Mouse (Mus musculus) myocyte (in vitro differentiated cells): ENCODE measurements around the gene Anapc15. TPM values are rescaled to one million over a fixed set of nuclear protein-coding genes. Genes with fewer than 3 reads are reported as not detected.
"Not testable (repeated sequence)": the region's sequence is repeated elsewhere in the genome, so short reads cannot be mapped to it uniquely, and the experiment has no call there.

Experiments
- H3K27me3 ChIP-seq: one replicate; pipeline ENCODE4 v1.6.1; 2011; ENCODE audit not compliant: control insufficient read depth, insufficient read depth, insufficient read length
- H3K36me3 ChIP-seq: one replicate; pipeline ENCODE4 v1.6.1; 2011; ENCODE audit not compliant: control insufficient read depth, insufficient read depth
- H3K4me2 ChIP-seq: one replicate; pipeline ENCODE4 v1.6.1; 2011; ENCODE audit warnings: low read depth, control low read depth
- H3K4me3 ChIP-seq: one replicate; pipeline ENCODE4 v1.5.1; 2011; ENCODE audit warnings: mild to moderate bottlenecking, control low read depth, moderate library complexity
- H3K79me2 ChIP-seq: one replicate; pipeline ENCODE4 v1.6.1; 2011; ENCODE audit not compliant: control insufficient read depth, insufficient read depth
- H3ac ChIP-seq: one replicate; pipeline ENCODE4 v1.6.1; 2011; ENCODE audit not compliant: control insufficient read depth, insufficient read length
- CEBPB ChIP-seq: IDR thresholded peaks from 2 replicates; pipeline ENCODE4 v1.6.1; 2011; ENCODE audit warnings: mild to moderate bottlenecking, moderate library complexity; ENCODE audit not compliant: poor library complexity, insufficient read depth, severe bottlenecking
- E2F4 ChIP-seq: IDR thresholded peaks from one replicate; pipeline ENCODE4 v1.6.1; 2011; ENCODE audit warnings: mild to moderate bottlenecking, control low read depth, moderate library complexity; ENCODE audit not compliant: insufficient read depth
- MAX ChIP-seq: IDR thresholded peaks from one replicate; pipeline ENCODE4 v1.6.1; 2011; ENCODE audit warnings: low read depth, mild to moderate bottlenecking, control low read depth
- MYOD1 ChIP-seq, 3 experiments: IDR thresholded peaks; one replicate each; pipeline ENCODE4 v1.6.1; 2011; ENCODE audit warnings: control low read depth in 2 of 3, low read depth in 2 of 3, mild to moderate bottlenecking in 2 of 3, moderate library complexity in 1 of 3; ENCODE audit not compliant: insufficient read length in 2 of 3, control insufficient read depth in 1 of 3
- MYOG ChIP-seq, 3 experiments: IDR thresholded peaks; one replicate each; pipeline ENCODE4 v1.6.1; 2011; ENCODE audit warnings: control low read depth in 2 of 3, low read depth in 2 of 3, mild to moderate bottlenecking in 2 of 3; ENCODE audit not compliant: insufficient read length in 2 of 3, control insufficient read depth in 1 of 3, insufficient read depth in 1 of 3
- POLR2A ChIP-seq: IDR thresholded peaks from one replicate; pipeline ENCODE4 v1.6.1; 2011; ENCODE audit warnings: low read depth, mild to moderate bottlenecking, control low read depth, moderate library complexity; ENCODE audit not compliant: insufficient read length
- POLR2AphosphoS2 ChIP-seq: IDR thresholded peaks from one replicate; pipeline ENCODE4 v1.6.1; 2011; ENCODE audit warnings: low read depth, control low read depth; ENCODE audit not compliant: insufficient read length
- REST ChIP-seq: IDR thresholded peaks from one replicate; pipeline ENCODE4 v1.6.1; 2011; ENCODE audit warnings: mild to moderate bottlenecking, control low read depth, moderate library complexity; ENCODE audit not compliant: insufficient read depth, insufficient read length
- SRF ChIP-seq: IDR thresholded peaks from one replicate; pipeline ENCODE4 v1.6.1; 2011; ENCODE audit warnings: low read depth; ENCODE audit not compliant: control insufficient read depth, insufficient read length
- TCF12 ChIP-seq: IDR thresholded peaks from one replicate; pipeline ENCODE4 v1.6.1; 2011; ENCODE audit warnings: mild to moderate bottlenecking, control low read depth; ENCODE audit not compliant: poor library complexity, insufficient read depth, severe bottlenecking
- TCF3 ChIP-seq: IDR thresholded peaks from one replicate; pipeline ENCODE4 v1.6.1; 2011; ENCODE audit warnings: low read depth, control low read depth; ENCODE audit not compliant: insufficient read length
- USF1 ChIP-seq: IDR thresholded peaks from one replicate; pipeline ENCODE4 v1.6.1; 2011; ENCODE audit warnings: low read depth, mild to moderate bottlenecking, control low read depth, moderate library complexity
- polyA plus RNA-seq: library from polyadenylated mRNA; unstranded; fragments of >200 nt; fragmentation: generic; extraction: Trizol; gene quantifications from one replicate; pipeline ENCODE4 v1.2.1, GENCODE M21; 2012; ENCODE audit warnings: missing spikeins

Gene Anapc15
- polyA plus RNA-seq, 1 experiment, result 35.1 TPM

DNA sequence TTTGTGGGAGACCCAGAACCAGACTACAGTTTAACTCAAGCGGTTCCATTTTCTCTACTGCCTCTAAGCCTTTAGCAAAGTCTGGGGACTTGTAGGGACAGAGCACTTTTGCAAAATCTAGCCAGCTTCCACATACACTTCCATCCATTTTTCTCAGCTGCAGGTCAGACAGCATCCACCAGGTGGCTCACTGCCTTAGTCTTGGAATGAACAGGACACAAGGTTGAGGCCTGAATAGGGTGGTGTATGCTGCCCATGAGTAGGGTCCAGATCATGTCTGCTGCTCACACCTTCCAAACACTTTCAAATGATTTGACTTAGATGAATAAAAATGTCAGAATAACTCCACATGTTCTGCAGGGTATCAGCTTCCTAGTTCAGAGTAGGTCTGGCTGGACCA lies 54.6 kb downstream of the Anapc15 start:
- Histone ChIP-seq H3K79me2 (no peaks in the 10 kb centered on the region), H3ac (no peak overlapping the region), H3K4me3 (no peak overlapping the region), H3K36me3 (peaks cover 3% of the 10 kb centered on the region), H3K4me2 (no peak overlapping the region), H3K27me3 (no peaks in the 10 kb centered on the region)
- TF ChIP-seq MYOG (IDR thresholded peaks at IDR 0.05; ENCODE audit: control insufficient read depth in 1 of 3, insufficient read depth in 1 of 3, insufficient read length in 2 of 3, low read depth in 2 of 3), result no peak
- no peak for TF ChIP-seq POLR2A
- no peak for TF ChIP-seq REST
- no peak for TF ChIP-seq SRF
- no peak for TF ChIP-seq TCF12
- TF ChIP-seq TCF3, result no peak
- TF ChIP-seq USF1, result no peak
- TF ChIP-seq MAX, result no peak
- no peak for TF ChIP-seq CEBPB
- no peak for TF ChIP-seq E2F4
- TF ChIP-seq POLR2AphosphoS2, result no peak
- no peak for TF ChIP-seq MYOD1 (IDR thresholded peaks at IDR 0.05; ENCODE audit: control insufficient read depth in 1 of 3, insufficient read length in 2 of 3, low read depth in 2 of 3)

DNA sequence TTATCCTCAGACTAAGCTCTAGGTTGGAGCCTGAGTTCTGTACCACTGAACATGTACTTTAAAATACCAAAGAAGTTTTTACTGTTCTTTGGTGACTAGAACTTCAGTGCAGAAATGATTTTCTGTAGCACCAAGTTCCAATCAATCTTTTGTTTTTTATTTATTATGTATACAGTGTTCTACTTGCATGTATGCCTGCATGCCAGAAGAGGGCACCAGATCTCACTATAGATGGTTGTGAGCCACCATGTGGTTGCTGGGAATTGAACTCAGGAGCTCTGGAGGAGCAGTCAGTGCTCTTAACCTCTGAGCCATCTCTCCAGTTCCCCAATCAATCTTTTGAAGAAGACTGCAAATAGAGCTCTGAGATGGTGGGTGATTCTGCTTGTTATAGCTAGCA lies 62.4 kb downstream of the Anapc15 start:
- not testable (repeated sequence) for H3ac ChIP-seq, H3K36me3 ChIP-seq

DNA sequence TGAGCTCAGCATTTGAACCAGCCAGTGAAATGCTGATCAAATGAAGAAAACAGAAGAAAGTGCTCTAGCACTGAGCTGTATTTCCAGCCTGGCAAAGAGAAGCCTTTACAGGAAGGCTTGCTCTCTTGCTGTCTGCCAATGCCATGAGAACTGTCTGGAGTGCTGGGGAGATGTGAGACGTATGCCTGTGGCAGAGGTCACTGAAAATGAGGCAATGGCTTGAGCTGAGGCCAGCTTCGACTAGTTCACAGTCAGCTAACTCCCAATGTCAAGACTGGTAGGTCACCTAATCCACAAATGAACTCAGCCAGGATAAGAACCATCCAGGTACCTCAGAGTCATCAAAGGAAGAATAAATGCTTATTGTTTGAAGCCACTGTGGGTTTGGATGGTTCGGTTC lies 64.6 kb downstream of the Anapc15 start:
- H3K79me2 ChIP-seq, result peaks cover 11% of the 10 kb centered on the region
- TF ChIP-seq E2F4 (no peak), SRF (no peak), CEBPB (no peak), USF1 (no peak), MAX (no peak), POLR2A (no peak), TCF12 (no peak), REST (no peak), POLR2AphosphoS2 (no peak), TCF3 (no peak), MYOG (IDR thresholded peaks at IDR 0.05; ENCODE audit: control insufficient read depth in 1 of 3, insufficient read depth in 1 of 3, insufficient read length in 2 of 3, low read depth in 2 of 3) (no peak), MYOD1 (IDR thresholded peaks at IDR 0.05; ENCODE audit: control insufficient read depth in 1 of 3, insufficient read length in 2 of 3, low read depth in 2 of 3) (no peak)
- no peaks in the 10 kb centered on the region for H3K27me3 ChIP-seq
- H3K4me2 ChIP-seq, result no peak overlapping the region
- H3K36me3 ChIP-seq, result no peaks in the 10 kb centered on the region
- no peak overlapping the region for H3ac ChIP-seq
- no peak overlapping the region for H3K4me3 ChIP-seq

More for the DNA sequence above, 62.4 kb downstream of the Anapc15 start:
- H3K79me2 ChIP-seq, H3K27me3 ChIP-seq, H3K4me2 ChIP-seq, H3K4me3 ChIP-seq: not testable (repeated sequence)

DNA sequence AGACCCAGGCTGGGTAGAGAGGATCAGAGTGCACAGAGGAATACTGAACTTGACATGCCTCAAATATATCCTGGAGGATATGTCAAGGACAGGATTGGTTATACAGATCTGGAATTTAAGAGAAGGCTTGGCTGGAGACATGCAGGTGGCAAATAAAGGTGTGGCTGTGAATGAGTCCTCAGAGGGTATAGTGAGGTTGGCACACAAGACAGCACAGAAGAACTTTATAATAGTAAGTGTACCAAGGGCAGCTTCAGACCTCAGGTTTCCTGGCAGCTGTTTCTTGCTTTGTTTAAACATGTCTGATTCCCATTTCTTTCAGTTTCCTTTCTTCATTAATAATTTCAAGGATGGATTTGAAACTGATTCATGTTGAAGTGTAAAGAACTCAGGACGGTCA lies 69.0 kb downstream of the Anapc15 start:
- Histone ChIP-seq H3ac (no peak overlapping the region), H3K4me2 (peak overlapping the region; percentile 75), H3K36me3 (no peaks in the 10 kb centered on the region), H3K79me2 (peaks cover 51% of the 10 kb centered on the region), H3K4me3 (peak overlapping the region; percentile 76), H3K27me3 (no peaks in the 10 kb centered on the region)
- TF ChIP-seq REST, result no peak
- TF ChIP-seq TCF3, result no peak
- no peak for TF ChIP-seq MYOD1 (IDR thresholded peaks at IDR 0.05; ENCODE audit: control insufficient read depth in 1 of 3, insufficient read length in 2 of 3, low read depth in 2 of 3)
- TF ChIP-seq MYOG (IDR thresholded peaks at IDR 0.05; ENCODE audit: control insufficient read depth in 1 of 3, insufficient read depth in 1 of 3, insufficient read length in 2 of 3, low read depth in 2 of 3), result no peak
- no peak for TF ChIP-seq MAX
- no peak for TF ChIP-seq USF1
- TF ChIP-seq TCF12, result no peak
- no peak for TF ChIP-seq E2F4
- no peak for TF ChIP-seq POLR2A

DNA sequence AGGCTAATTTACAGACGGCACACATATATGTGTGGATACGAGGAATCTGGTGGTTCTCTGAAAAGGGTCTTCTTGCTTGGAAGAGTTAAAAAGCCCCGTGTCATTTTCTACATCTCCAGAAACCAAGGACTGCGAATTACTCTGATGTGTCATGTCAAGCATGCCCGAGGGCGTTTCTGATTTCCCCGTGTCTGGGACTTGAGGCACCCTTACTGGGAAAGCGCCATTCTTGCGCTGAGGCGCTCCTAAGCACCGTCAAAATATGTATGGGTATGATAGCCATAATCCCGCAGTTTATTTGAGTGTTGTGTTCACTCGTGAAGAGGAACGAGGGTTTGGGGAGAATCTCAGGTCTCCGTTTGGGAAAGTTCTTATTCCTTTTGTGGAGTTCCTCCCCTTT lies 69.8 kb downstream of the Anapc15 start:
- Histone ChIP-seq H3K79me2 (peaks cover 58% of the 10 kb centered on the region), H3K36me3 (no peaks in the 10 kb centered on the region), H3ac (peak overlapping the region; percentile 93), H3K4me2 (peak overlapping the region; percentile 75), H3K27me3 (no peaks in the 10 kb centered on the region), H3K4me3 (peak overlapping the region; percentile 76)
- no peak for TF ChIP-seq REST
- no peak for TF ChIP-seq MAX
- no peak for TF ChIP-seq MYOG (IDR thresholded peaks at IDR 0.05; ENCODE audit: control insufficient read depth in 1 of 3, insufficient read depth in 1 of 3, insufficient read length in 2 of 3, low read depth in 2 of 3)
- no peak for TF ChIP-seq MYOD1 (IDR thresholded peaks at IDR 0.05; ENCODE audit: control insufficient read depth in 1 of 3, insufficient read length in 2 of 3, low read depth in 2 of 3)
- no peak for TF ChIP-seq USF1
- TF ChIP-seq SRF, result no peak
- TF ChIP-seq TCF3, result no peak
- no peak for TF ChIP-seq E2F4
- TF ChIP-seq POLR2AphosphoS2, result no peak
- no peak for TF ChIP-seq TCF12
- TF ChIP-seq CEBPB, result no peak
- TF ChIP-seq POLR2A, result no peak
